Mouse (Mus musculus) retina, postnatal 7 days (tissue): Measurements from ENCODE around the gene Cox8a.

ENCODE experiments used
- DNase-seq: peaks from one replicate; pipeline ENCODE4 v3.0.0-alpha.2; 2012; ENCODE audit warnings: low read depth, low spot score

Gene Cox8a

GRCm38 (mm10) chr19:7223488-7223887 lies 6.1 kb upstream of the Cox8a start:
- no peak for DNase-seq

GRCm38 (mm10) chr19:7222196-7222595 lies 4.8 kb upstream of the Cox8a start:
- no peak for DNase-seq

GRCm38 (mm10) chr19:7218753-7219152 lies 1.3 kb upstream of the Cox8a start:
- DNase-seq: no peak

GRCm38 (mm10) chr19:7217926-7218267 lies 481 bp upstream of the Cox8a start:
- DNase-seq: no peak

- DNase-seq: no peak
Observed at GRCm38 (mm10) chr19:7214484-7214883, 2.9 kb downstream of the Cox8a start.

- peak; percentile 70 for DNase-seq
Observed at GRCm38 (mm10) chr19:7213010-7213409, 4.4 kb downstream of the Cox8a start.

- peak; percentile 49 for DNase-seq
Observed at GRCm38 (mm10) chr19:7212216-7212615, 5.2 kb downstream of the Cox8a start.

GRCm38 (mm10) chr19:7209907-7210646 lies 7.3 kb downstream of the Cox8a start:
- DNase-seq: no peak

- DNase-seq: peak; percentile 88
Observed at GRCm38 (mm10) chr19:7205753-7206736, 11.4 kb downstream of the Cox8a start, which contains the start of gene Otub1. Otub1 (minus strand) TSS chr19:7206316.

- DNase-seq: no peak
Observed at GRCm38 (mm10) chr19:7205326-7205725, 12.1 kb downstream of the Cox8a start.

GRCm38 (mm10) chr19:7204898-7205297 lies 12.5 kb downstream of the Cox8a start:
- DNase-seq: no peak

GRCm38 (mm10) chr19:7200427-7200826 lies 17.0 kb downstream of the Cox8a start:
- DNase-seq: no peak

- no peak for DNase-seq
Observed at GRCm38 (mm10) chr19:7199089-7199488, 18.3 kb downstream of the Cox8a start.

GRCm38 (mm10) chr19:7197445-7197844 lies 20.0 kb downstream of the Cox8a start:
- no peak for DNase-seq

GRCm38 (mm10) chr19:7196741-7197270 lies 20.6 kb downstream of the Cox8a start:
- no peak for DNase-seq

GRCm38 (mm10) chr19:7195900-7196728 lies 21.3 kb downstream of the Cox8a start:
- no peak for DNase-seq

- DNase-seq: no peak
Observed at GRCm38 (mm10) chr19:7192561-7192967, 24.9 kb downstream of the Cox8a start.

GRCm38 (mm10) chr19:7191639-7192038 lies 25.8 kb downstream of the Cox8a start:
- DNase-seq: no peak

- no peak for DNase-seq
Observed at GRCm38 (mm10) chr19:7190986-7191385, 26.4 kb downstream of the Cox8a start.

GRCm38 (mm10) chr19:7189026-7189425 lies 28.4 kb downstream of the Cox8a start:
- no peak for DNase-seq

GRCm38 (mm10) chr19:7187157-7187556 lies 30.3 kb downstream of the Cox8a start:
- DNase-seq: no peak
